Mouse (Mus musculus) neural tube, embryonic 12.5 days (tissue): ENCODE measurements at regions not wholly inside any gene's neighbourhood (a gene's known extent, or its start where the extent isn't known, plus 50 kb on each side); places are given as distances from the start of the nearest gene placed in this dataset. TPM values are rescaled to one million over a fixed set of nuclear protein-coding genes. Genes with fewer than 3 reads are reported as not detected.
A peak's percentile ranks its signal among the peaks of the same experiment; 100 is the strongest.

ENCODE experiments used
- microRNA counts: library from miRNA; unstranded; fragments of <30 nt; microRNA quantifications from one replicate; lab custom pipeline; 2017
- microRNA-seq: library from miRNA; unstranded; fragments of <30 nt; microRNA quantifications from one replicate; pipeline ENCODE4, GENCODE M21; 2017

MicroRNA genes in the stretch of these regions (microRNA counts, 519-probe panel; counts per million panel counts)
- 8,218 counts per million, percentile 98 among the panel's probes with 10 or more counts for microRNA mmu-miR-135a (lab: Ali Mortazavi, UCI)

Small RNA genes in the stretch of these regions (microRNA-seq; reads per million reads assigned to microRNA genes)
- gene Gm22582 (not detected), gene Mir1251 (147 reads per million, percentile 57 among the genes with 10 or more reads in this experiment), gene Mir135a-2 (108 reads per million, percentile 53 among the genes with 10 or more reads in this experiment)
